Mouse (Mus musculus) heart, postnatal 0 days (tissue): ENCODE results near the gene A930009A15Rik. TPM values are rescaled to one million over a fixed set of nuclear protein-coding genes. Genes with fewer than 3 reads are reported as not detected.

Source experiments
- ATAC-seq: fragments of 200-750 bp; cut with Nextera tagmentation; 2 replicates; pipeline ENCODE4 v1.8.0; 2017; ENCODE audit warnings: low read depth, moderate number of reproducible peaks, moderate library complexity; ENCODE audit not compliant: insufficient read depth
- DNase-seq: peaks from one replicate; pipeline ENCODE4 v3.0.0-alpha.2; 2016; ENCODE audit warnings: low spot score
- H3K27ac ChIP-seq: fragments of 300-500 bp; sonication (generic); 2 replicates; pipeline ENCODE4 v1.5.1; 2014; ENCODE audit warnings: low read depth, mild to moderate bottlenecking
- H3K27me3 ChIP-seq: fragments of 300-500 bp; sonication (generic); 2 replicates; pipeline ENCODE4 v1.6.1; 2014; ENCODE audit warnings: low read length, mixed read lengths; ENCODE audit not compliant: control insufficient read depth, insufficient read depth
- H3K36me3 ChIP-seq: fragments of 300-500 bp; sonication (generic); replicated peaks from 2 replicates; pipeline ENCODE4 v1.6.1; 2014; ENCODE audit warnings: low read length, mixed read lengths; ENCODE audit not compliant: control insufficient read depth, insufficient read depth
- H3K4me1 ChIP-seq: fragments of 300-500 bp; sonication (generic); 2 replicates; pipeline ENCODE4 v1.6.1; 2014; ENCODE audit warnings: antibody characterized with exemption; ENCODE audit not compliant: control insufficient read depth, insufficient read depth
- H3K4me2 ChIP-seq: fragments of 300-500 bp; sonication (generic); 2 replicates; pipeline ENCODE4 v1.6.1; 2014; ENCODE audit warnings: low read depth, mild to moderate bottlenecking, low read length, moderate library complexity
- H3K4me3 ChIP-seq: fragments of 300-500 bp; sonication (generic); 2 replicates; pipeline ENCODE4 v1.5.1; 2014; ENCODE audit warnings: low read depth, low read length
- H3K9ac ChIP-seq: fragments of 300-500 bp; sonication (generic); replicated peaks from 2 replicates; pipeline ENCODE4 v1.6.1; 2014; ENCODE audit warnings: low read depth, low read length, mixed read lengths
- H3K9me3 ChIP-seq: fragments of 300-500 bp; sonication (generic); replicated peaks from 2 replicates; pipeline ENCODE4 v1.6.1; 2016; ENCODE audit warnings: low read length; ENCODE audit not compliant: control insufficient read depth
- CTCF ChIP-seq: IDR thresholded peaks from 2 replicates; pipeline ENCODE4 v1.5.1; 2016; ENCODE audit warnings: antibody characterized with exemption, control low read depth, low read depth
- EP300 ChIP-seq: IDR thresholded peaks from 2 replicates; pipeline ENCODE4 v1.6.1; 2016; ENCODE audit warnings: antibody characterized with exemption, low read depth
- WGBS: fragments of 180-500 bp; shearing (Covaris S2); extraction: QIAGEN DNeasy Blood & Tissue Kit; methylation state at CpG from one replicate; pipeline ENCODE4 v1.1.7; 2014; 5-methylcytosine and 5-hydroxymethylcytosine counted together
- polyA plus RNA-seq: library from polyadenylated mRNA; unstranded; fragments of >200 nt; fragmentation: Nextera tagmentation; extraction: Ambion mirVana; gene quantifications from 2 replicates; pipeline ENCODE4 v1.2.1, GENCODE M21; 2015
- total RNA-seq: library from RNA; depleted of rRNA; stranded (reverse); fragments of >200 nt; gene quantifications from 2 replicates; pipeline ENCODE4 v1.2.3, GENCODE M21; 2014; ENCODE audit warnings: low replicate concordance

A930009A15Rik gene
- total and polyA plus RNA-seq, 2 experiments from 2014 or later, result not detected

GRCm38 (mm10) chr10:115587979-115588378 lies 18.2 kb downstream of the A930009A15Rik start:
- Histone ChIP-seq H3K27ac (no peak overlapping the region), H3K4me3 (peak overlapping the region; percentile 36), H3K9ac (no peak overlapping the region), H3K36me3 (no peaks in the 10 kb centered on the region), H3K9me3 (no peaks in the 10 kb centered on the region), H3K4me1 (peaks cover 9% of the 10 kb centered on the region; the same call in 1 of the 2 replicates), H3K4me2 (peak overlapping the region; percentile 62), H3K27me3 (peaks cover 61% of the 10 kb centered on the region)
- WGBS, result 3% methylated on average over 7 of the region's 7 CpGs
- ATAC-seq, result no peak
- no peak for DNase-seq
- TF ChIP-seq EP300, result no peak
- no peak for TF ChIP-seq CTCF

- no peak overlapping the region for H3K4me2 ChIP-seq
- no peak for ATAC-seq
- TF ChIP-seq EP300, result no peak
- no peak for TF ChIP-seq CTCF
Measured at GRCm38 (mm10) chr10:115593221-115593620, 23.4 kb downstream of the A930009A15Rik start.

GRCm38 (mm10) chr10:115593651-115594050 lies 23.9 kb downstream of the A930009A15Rik start:
- ATAC-seq (no peak), DNase-seq (no peak)
- no peak for TF ChIP-seq CTCF
- TF ChIP-seq EP300, result no peak
- Histone ChIP-seq H3K36me3 (no peaks in the 10 kb centered on the region), H3K4me3 (no peak overlapping the region), H3K4me1 (no peaks in the 10 kb centered on the region), H3K4me2 (no peak overlapping the region), H3K27me3 (peaks cover 11% of the 10 kb centered on the region), H3K9ac (no peak overlapping the region), H3K27ac (no peak overlapping the region), H3K9me3 (no peaks in the 10 kb centered on the region)
- WGBS, result 78% methylated on average over 6 of the region's 6 CpGs

More at GRCm38 (mm10) chr10:115593221-115593620, 23.4 kb downstream of the A930009A15Rik start:
- DNase-seq, result no peak
- peaks cover 15% of the 10 kb centered on the region for H3K27me3 ChIP-seq
- 61% methylated on average over 11 of the region's 11 CpGs for WGBS
- H3K36me3 ChIP-seq, result no peaks in the 10 kb centered on the region
- no peaks in the 10 kb centered on the region for H3K4me1 ChIP-seq
- H3K27ac ChIP-seq, result no peak overlapping the region
- no peaks in the 10 kb centered on the region for H3K9me3 ChIP-seq
- no peak overlapping the region for H3K9ac ChIP-seq
- H3K4me3 ChIP-seq, result no peak overlapping the region

- Histone ChIP-seq H3K27me3 (no peaks in the 10 kb centered on the region), H3K9me3 (no peaks in the 10 kb centered on the region), H3K9ac (no peak overlapping the region), H3K4me1 (no peaks in the 10 kb centered on the region), H3K27ac (no peak overlapping the region), H3K36me3 (no peaks in the 10 kb centered on the region), H3K4me3 (no peak overlapping the region), H3K4me2 (no peak overlapping the region)
- WGBS, result 81% methylated on average over 1 of the region's 1 CpGs
- no peak for ATAC-seq
- no peak for DNase-seq
- no peak for TF ChIP-seq CTCF
- no peak for TF ChIP-seq EP300
Measured at GRCm38 (mm10) chr10:115595748-115596147, 26.0 kb downstream of the A930009A15Rik start.

- DNase-seq (peak; percentile 33), ATAC-seq (peak; percentile 44; the same call in 1 of the 2 replicates)
- no peak overlapping the region for H3K4me3 ChIP-seq
- no peaks in the 10 kb centered on the region for H3K36me3 ChIP-seq
- peak overlapping the region; percentile 39 for H3K4me2 ChIP-seq
- TF ChIP-seq EP300, result no peak
- TF ChIP-seq CTCF, result peak; percentile 68
- H3K9ac ChIP-seq, result no peak overlapping the region
- H3K4me1 ChIP-seq, result no peaks in the 10 kb centered on the region
- WGBS, result 11% methylated on average over 14 of the region's 15 CpGs
- no peak overlapping the region for H3K27ac ChIP-seq
- no peaks in the 10 kb centered on the region for H3K27me3 ChIP-seq
- H3K9me3 ChIP-seq, result no peaks in the 10 kb centered on the region
Measured at GRCm38 (mm10) chr10:115617456-115618287, 47.9 kb downstream of the A930009A15Rik start.
